Mouse (Mus musculus): ENCODE results near the gene Ctsl.

- no peak for TF ChIP-seq CHD2 (IDR thresholded peaks at IDR 0.05; ENCODE audit: low read depth, low read length)
- TF ChIP-seq HCFC1 (IDR thresholded peaks at IDR 0.05; ENCODE audit: borderline replicate concordance, insufficient read depth, low read length): no peak
- peak; percentile 82; the same call in 1 of the 2 replicates for TF ChIP-seq ZNF384 (IDR thresholded peaks at IDR 0.05; ENCODE audit: low read depth, low read length)
- TF ChIP-seq MAFK (IDR thresholded peaks at IDR 0.05; ENCODE audit: insufficient read depth, low read depth, low read length): no peak
- no peak for TF ChIP-seq ZC3H11A (IDR thresholded peaks at IDR 0.05; ENCODE audit: borderline replicate concordance, low read depth, low read length)
Measured at GRCm38 (mm10) chr13:64322561-64323281, 48.0 kb downstream of the Ctsl start.

Data from ES-E14 (cell line).